Mouse (Mus musculus) hematopoietic stem cell, adult 5-6 weeks (primary cell): ENCODE data around the gene Vmn1r40. TPM values are rescaled to one million over a fixed set of nuclear protein-coding genes. Genes with fewer than 3 reads are reported as not detected.

ENCODE experiments used
- ATAC-seq, 2 experiments: fragments of 125-278 bp in 1 of 2; replicated peaks in 1 of 2; 2 replicates each; pipeline ENCODE4 v1.8.0; 2016 to 2017; ENCODE audit warnings: inconsistent platforms in 2 of 2, mild to moderate bottlenecking in 2 of 2, moderate number of reproducible peaks in 2 of 2, low read depth in 1 of 2, moderate TSS enrichment in 1 of 2; ENCODE audit not compliant: low FRiP score in 2 of 2, poor library complexity in 2 of 2, severe bottlenecking in 2 of 2, insufficient read depth in 1 of 2, low TSS enrichment in 1 of 2
- total RNA-seq: library from RNA; stranded (forward); fragments of 172-1452, 232-1000 nt; gene quantifications from 2 replicates; pipeline ENCODE4 v1.2.3, GENCODE M21; 2017

The Vmn1r40 gene
- total RNA-seq, result not detected in 2 replicates

DNA sequence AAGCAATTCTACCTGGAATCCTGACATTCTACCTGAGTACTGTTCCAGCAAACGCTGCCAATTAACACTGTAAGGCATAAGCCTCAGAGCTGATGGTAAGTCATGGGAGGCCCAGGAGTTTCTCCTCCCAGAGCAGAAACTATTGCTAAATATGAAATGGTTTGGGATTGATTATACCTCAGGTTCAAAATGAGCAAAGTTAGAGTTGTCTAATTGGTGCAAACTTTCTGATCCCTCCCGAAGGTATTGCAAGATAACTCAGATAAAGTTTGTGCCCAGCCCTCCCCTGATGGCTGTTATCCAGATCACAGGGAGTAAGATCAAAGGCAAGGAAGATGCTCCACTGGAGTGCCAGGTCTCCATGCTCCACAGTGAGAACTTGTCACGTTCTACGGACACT lies at the start of gene Vmn1r40:
TSS of gene Vmn1r40 (plus strand) at position 301 of the 400 bp plus-strand sequence.
- no peak for ATAC-seq

DNA sequence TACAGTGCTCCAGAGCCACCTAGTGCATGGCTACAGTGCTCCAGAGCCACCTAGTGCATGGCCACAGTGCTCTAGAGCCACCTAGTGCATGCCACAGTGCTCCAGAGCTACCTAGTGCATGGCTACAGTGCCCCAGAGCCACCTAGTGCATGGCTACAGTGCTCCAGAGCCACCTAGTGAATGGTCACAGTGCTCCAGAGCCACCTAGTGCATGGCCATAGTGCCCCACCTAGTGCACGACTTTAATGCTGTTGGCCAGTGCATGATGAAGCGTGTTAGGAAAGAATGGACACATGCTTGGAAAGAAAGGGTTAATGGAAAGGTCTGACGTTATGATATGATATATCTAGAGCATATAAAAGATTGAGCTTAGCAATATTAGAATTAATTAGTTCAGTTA lies 49.0 kb upstream of the Vmn1r40 start:
- ATAC-seq, result no peak

DNA sequence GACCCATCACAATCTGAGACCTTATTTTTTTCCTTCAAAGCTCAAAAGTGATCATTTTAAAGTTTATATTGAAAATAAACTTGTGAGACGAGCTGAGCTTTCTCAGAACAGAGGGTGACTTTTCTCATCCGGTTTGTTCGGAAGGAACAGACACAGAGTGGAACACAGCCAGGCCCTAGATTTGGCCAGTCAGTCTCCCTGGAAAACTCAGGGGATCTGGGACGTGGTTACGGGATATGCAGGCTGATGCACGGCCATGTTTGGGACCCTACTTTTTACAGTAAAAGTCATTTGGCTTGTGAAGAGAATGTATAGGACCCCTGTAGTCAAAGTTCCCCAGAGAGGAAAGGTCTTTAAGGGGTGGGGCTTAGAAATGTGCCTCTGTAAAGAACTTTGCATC lies 48.4 kb upstream of the Vmn1r40 start:
- ATAC-seq, result no peak

DNA sequence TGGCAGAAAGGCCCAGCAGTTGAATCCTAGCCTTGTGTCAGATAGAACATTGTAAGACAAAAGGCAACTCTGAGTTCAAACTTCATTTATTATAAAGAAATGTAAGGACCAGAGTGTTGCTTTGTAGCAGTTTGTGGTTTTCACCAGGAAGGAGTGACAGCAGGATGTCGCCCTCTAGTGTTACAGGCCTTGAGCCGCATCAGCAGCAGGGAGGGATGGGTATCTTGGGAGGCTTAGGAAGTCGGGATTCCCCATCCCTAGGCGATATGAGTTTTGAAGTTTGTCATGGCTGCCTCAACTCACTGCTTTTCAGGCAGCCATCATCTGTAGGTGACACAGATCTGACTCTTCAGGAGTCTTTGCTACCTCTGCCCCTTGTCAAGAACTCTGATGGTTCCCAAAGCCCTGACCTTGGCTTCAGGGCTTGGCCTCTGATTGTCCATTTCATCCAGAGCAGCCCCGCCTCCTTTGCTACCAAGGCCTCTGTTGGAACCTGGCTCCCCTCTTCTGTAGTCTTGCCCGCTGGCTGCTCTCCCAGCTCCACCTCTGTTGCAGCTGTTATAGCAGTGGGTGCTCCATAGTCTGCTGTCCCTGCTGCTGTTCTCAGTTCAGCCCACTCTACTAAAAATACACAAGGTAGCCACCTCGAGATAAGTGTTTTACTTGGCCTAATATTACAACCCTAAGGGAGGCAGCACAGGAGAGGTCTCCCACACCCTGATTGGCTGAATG lies 47.5 kb upstream of the Vmn1r40 start:
- 0 out of 4 replicates have a peak, but pooled peaks of 1 of the 2 experiments have one; percentile 41 for ATAC-seq

DNA sequence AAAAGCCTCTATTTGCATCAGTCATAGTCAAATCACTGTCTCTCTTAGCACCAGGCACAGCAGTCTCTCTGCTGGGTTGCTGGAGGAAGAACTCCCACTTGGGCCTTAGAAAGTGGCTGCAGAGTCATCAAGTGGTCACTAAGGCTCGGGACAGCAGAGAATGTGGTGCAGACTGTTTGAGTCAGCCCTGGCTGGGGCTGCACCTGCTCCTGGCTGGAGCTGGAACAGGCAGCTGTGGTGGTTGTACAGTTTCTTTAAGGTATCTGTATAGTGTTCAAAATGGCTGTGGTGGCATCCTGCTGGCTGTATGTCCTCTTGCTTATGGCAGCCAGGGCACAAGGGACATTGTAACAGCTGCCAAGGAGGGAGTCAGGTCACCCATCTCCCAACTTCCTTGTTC lies 46.9 kb upstream of the Vmn1r40 start:
- ATAC-seq, result no peak

DNA sequence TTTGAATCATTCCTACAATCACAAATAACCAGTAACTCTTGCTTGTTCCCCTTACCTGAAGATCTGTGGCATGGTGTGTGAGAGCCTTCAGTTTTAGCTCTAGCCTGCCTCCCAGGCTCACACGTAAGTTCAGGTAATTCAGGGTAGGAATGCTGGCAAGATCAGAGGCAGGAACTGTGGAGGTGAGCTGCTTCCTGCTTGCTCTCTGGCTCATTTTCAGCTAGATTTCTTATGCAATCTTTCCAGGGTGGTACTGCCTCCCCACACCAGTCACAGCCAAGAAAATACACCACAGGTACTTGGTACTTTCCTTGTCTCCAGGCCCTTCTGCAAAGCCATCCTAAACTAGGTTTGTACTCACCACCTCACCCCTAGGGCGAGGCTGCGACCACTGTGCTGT lies 44.8 kb upstream of the Vmn1r40 start:
- ATAC-seq, result no peak

DNA sequence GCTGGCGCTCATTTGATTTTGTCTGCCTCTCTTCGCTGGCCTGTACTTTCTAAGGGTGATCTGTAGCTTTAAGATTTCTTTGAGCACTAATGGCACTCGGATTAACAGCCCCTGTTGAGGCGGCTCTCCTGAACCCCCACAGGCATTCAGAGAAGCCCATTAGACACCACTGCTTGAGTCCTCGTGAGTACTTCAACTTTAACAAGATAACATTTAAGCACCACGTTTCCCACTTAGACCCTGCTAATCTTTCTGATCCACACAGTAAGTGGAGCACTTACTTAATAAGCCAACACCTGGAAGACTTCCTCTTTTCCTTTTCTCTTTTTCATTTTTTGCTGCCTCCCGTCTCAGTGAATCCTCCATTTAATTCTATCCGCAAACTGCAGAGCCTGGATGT lies 42.2 kb upstream of the Vmn1r40 start:
- no peak for ATAC-seq

DNA sequence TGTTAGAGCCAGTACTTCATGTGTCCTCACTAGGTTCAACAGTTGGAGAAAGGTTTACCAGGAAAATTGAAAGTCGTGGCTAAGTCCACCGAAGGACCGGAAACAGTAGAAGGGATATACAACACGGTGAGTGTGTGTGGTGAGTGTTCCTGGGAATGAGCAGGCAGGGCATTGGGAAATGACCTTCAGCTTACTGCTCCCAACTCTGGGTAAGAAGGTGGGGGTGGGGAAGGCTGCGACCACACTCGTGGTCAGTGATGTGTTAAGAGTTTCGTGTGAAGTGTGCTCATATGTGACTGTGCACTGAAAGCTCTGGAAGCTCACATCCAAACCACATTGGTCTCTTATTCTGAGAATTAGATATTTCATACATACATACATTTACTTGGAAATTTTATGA lies 41.7 kb upstream of the Vmn1r40 start:
- ATAC-seq, result no peak

DNA sequence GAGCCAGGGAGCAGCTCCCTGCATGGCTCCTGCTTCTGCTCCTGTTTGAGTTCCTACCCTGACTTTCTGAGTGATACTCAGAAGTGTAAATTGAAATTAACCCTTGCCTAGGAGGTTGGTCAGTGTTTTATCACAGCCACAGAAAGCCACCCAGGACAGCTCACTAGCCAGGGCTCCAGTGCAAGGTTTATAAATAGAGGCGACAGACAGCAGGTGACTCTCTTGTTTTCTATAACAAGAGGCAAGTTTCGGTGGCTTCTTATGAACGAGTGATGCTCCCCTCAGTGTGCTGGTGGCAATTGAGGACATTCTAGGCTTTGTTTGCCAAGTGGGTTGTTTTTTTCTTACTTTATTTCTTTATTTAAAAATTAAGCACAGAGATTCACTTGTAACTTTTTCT lies 40.4 kb upstream of the Vmn1r40 start:
- no peak for ATAC-seq

DNA sequence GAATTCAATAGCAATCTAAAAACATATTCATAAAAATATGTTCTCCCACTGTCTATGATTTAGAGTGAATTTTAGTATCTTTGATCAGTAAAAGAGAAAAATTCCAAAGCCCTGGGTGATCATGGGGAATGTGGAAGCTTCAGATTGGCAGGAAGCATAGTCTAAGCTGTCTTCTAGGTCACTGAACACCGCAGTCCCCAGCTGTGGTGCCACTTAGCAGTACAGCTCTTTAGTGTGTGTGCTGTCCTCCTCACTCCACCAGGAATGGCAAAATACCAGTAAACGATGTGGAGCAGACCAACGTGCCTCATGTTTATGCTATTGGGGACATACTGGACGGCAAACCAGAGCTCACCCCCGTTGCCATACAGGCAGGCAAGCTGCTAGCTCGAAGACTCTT lies 37.8 kb upstream of the Vmn1r40 start:
- no peak for ATAC-seq

DNA sequence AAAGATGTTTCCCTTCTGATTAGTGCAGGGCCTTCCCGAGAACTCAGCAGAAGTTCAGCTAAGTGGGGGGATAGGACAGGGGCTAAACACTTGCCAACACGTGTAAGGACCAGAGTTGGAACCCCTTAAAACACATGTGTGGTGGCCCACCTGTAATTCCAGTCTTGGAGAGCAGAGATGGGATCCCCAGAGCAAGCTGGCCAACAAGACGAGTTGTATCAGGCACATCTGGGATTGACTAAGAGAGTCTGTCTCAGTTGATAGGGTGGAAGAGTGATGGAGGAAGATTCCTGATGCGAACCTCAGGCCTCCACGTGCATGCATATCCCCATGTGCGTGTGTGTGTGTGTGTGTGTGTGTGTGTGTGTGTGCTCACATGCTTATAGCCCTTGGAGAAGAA lies 35.9 kb upstream of the Vmn1r40 start:
- ATAC-seq, result no peak

DNA sequence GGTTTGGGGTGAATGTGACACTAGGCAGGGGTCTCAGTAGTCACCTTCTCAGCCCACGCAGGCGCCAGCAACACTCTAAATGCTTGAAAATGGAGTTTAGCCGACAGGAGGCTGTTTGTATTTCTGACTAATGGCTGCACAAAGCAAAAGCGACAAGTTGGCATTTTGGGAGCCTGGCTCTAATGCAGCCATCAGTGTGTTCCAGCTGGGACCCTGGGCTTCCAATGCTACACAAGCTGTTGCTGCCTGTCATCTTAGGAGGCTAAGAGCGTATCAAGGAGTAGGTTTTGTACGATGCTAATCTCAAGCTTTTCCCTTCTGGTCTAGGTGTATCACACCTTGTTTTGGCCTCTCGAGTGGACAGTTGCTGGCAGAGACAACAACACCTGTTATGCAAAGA lies 34.7 kb upstream of the Vmn1r40 start:
- no peak for ATAC-seq

DNA sequence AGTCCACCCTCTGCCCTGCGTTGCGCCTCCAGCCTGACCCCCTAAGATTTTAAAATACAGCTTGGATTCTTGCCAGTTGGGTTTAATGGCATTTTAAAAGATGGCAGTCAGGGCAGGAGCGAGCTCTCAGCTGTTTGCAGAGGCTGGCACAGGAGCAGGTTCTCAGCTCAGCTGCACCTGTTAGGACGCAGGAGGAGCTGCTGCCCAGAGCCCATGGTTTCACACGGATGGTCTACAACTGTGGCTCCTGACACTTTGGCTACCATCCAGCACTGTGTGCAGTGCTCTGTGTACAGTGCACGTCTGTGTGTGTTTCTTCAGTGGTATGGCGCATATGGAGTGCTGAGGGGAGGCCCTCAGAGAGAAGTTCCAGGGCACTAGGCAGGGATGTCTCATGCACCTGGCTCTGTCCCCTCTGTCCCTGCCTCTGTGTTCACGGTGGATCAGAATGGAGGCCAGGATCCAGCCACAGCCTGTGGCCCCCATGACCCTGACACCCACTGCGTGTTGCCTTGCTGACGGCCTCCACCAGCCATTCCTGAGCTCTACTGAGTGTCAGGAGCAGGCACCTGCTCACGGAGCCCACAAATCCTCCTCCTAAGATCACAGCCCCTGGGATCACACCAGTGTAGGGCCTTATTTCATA lies 34.1 kb upstream of the Vmn1r40 start:
- no peak for ATAC-seq

DNA sequence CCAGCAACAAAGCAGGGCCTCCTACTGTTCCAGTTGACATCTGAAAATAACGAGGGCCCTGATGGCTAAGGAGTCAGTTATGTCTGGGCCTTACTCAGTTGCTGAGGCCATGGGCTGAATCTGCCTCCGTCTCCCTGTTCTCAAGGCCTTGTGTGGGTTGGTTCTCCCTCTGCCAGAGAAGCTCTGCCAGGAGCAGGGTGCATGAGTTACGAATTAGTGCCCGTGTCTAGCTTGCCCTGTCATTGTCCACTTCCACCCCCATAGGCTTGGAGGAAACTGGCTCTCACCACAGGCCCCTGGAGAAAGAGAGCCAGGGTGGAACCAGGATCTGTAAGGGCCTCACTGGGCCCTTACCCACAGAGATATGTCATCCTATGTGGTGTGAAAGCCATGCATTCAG lies 28.8 kb upstream of the Vmn1r40 start:
- ATAC-seq, result no peak

DNA sequence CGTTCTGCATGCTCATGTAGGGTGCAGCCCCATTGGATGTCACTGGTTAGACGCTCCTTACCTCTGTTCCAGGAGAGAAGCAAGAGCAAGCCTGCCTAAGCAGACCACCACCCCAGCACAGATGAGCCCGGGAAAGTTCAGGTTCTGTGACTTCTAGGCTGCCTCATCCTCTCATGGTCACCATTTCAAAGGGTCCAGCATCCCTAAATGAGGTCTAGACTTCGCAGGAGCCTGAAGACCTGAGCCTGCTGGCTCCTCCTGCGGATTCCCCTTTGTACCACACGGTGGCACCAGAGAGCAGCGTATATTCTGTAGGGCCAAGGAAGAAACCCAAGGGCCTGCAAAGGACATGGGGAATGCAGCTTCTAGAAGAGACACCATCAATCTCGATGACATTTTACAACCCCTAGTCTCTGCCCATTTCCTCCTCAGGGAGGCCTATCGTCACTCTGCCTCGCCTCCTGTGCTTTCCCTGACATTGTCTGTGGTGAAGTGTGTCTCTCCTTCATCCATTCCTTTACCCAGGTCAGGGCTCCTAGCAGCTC lies 28.0 kb upstream of the Vmn1r40 start:
- ATAC-seq, result peak; percentile 81 to 86

DNA sequence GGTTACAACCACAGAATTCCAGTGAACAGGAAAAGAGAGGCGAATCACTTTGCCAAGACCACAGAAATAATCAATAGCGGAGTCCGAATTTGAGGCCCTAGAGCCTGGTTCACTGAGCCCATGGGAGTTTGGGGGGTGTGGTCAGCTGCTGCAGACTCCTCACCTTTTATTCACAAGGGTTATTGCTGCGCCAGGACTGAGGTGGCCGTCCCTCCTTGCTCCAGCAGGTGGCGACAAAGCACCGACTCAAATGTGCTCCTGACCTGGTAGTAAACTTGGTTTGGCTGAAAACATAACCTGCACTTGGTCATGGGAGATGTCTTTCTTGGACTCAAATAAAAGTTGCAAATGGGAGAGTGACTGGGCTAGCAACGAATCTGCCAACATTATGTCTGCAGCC lies 27.2 kb upstream of the Vmn1r40 start:
- peak; percentile 86 to 88 for ATAC-seq

DNA sequence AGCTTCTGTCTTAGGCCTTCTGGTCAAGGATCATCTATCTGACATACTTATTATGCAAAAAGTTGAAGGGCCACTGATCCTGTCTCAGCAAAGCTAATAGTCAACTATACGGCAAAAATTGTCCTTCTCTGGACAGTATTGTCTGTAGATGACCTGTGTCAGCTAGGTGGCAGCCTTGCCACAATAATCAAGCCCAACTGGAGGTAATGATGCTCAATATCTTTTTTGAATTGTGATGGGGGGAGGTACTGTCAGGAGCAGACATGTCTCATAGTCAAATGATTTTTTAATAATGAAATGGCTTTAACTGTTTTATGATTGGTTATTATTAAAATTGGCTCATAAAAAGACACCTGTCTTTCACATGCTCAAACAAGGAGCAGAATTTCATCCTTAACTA lies 23.1 kb upstream of the Vmn1r40 start:
- ATAC-seq, result no peak

DNA sequence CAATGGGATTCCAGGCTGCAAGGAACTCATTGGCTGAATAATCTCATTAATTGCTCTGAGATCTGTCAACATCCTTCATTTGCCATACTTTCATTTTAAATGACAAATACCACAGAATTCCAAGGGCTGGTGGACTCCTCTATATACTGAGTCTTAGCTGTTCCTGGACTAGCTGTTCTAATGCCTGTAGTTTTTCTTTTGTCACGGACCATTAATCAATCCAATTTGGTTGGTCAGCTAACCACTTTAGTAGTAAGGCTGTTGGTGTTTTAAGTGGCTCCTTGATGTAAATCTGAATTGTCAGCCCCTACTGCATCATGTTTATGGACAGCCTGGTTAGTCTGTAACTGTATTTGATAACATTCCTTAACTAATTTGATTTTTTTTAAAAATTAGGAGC lies 20.2 kb upstream of the Vmn1r40 start:
- ATAC-seq, result no peak

DNA sequence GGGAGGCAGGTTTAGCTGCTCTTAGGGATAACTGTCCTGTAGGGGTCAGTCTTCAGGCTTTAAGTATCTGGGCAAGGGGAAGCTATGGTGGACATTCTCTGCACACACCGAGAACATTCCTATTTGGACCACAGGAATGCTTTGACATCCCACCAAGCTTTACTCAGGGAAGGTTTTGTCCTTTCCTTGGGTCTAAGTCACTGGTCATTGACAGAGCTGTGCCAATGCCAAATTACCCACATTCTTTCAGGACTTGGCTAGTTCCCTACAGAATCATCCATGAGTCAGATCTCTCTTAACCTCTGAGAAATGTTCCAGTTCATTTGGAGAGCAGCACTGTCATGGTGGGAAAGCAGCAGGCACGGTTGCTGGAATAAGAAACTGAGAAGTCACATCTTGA lies 716 bp upstream of the Vmn1r40 start:
- no peak for ATAC-seq
